Mouse (Mus musculus) cerebellum, adult 2 months (tissue): ENCODE data around the gene Gm7030.
"Not testable (repeated sequence)": the region's sequence is repeated elsewhere in the genome, so short reads cannot be mapped to it uniquely, and the experiment has no call there.

Experiments used
- CTCF ChIP-seq: fragments of 200-500 bp; IDR thresholded peaks from 2 replicates; pipeline ENCODE4 v1.5.1; 2011; ENCODE audit warnings: low read depth, mild to moderate bottlenecking, control low read depth, low read length, moderate library complexity, borderline replicate concordance; ENCODE audit not compliant: insufficient read depth
- POLR2A ChIP-seq: fragments of 200-500 bp; IDR thresholded peaks from 2 replicates; pipeline ENCODE4 v1.6.1; 2011; ENCODE audit warnings: low read length, control low read depth, borderline replicate concordance; ENCODE audit not compliant: insufficient read depth

DNA sequence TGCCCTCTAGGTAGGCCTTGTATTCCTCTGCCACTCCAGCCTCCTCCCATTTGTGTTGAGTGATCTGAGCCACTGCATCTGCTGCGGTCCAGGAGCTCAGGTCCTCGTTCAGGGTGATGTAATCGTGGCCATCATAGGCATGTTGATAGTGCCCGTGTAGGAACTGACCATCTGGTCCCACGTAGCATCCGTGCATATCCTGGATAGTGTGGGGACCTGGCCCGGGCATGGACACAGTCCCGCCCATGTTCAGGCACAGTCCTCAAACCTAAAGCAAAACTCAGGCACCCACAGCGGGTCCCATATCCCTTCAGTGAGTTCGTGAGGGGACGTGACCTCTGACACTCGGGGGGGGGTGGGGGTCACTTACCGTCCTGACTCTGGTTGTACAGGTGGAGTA lies 700 bp downstream of the Gm7030 start:
- TF ChIP-seq POLR2A, CTCF: not testable (repeated sequence)
